Mouse (Mus musculus) forelimb bud, embryonic 11.5 days (tissue): ENCODE measurements around the gene Zfp963.

ENCODE experiments used
- DNase-seq: peaks from one replicate; pipeline ENCODE4 v3.0.0-alpha.2; 2012; ENCODE audit warnings: low read depth, low spot score

Gene Zfp963

DNA sequence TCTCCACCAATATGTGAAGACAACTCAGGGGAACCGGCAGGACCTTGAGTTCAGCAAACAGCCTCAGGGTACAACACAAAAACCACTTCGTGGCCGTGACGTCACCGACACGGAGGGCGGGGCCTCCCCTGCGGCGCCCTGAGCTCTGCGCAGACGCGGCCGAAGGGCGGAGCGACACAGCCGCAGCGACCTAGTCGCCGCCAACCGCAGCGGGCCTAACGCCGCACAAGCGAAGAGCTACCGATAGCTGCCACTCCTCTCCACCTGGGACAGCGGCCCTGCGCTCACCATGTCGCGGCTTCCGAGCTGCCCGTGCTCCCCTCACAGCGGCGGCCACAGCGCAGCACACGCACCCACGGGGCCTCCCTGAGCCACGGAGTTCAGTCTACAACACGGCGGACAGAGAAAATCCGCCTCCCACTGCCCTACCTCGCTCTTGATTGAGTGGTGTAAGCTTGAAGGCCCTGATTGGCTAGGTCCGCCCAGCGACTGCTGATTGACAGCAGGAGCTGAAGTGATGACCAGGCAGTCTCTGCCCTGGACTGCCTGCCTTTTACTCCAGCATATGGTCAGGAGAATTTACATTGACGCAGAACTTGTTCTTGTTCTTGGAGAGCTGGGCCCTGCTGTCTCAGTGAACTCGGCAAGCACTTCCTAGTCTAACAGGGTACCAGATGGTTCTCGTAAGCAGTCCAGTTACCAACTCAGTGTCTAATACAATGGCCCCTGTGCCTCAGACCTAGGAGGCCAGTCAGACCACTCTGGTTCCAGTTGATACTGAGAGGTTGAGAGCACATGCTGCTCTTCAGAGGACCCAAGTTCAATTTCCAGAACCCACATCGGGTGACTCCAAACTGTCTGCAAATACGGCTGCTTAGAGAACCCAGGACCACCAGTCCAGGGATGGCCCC, at the start of gene Zfp963:
Zfp963 (minus strand) TSS at position 427 of the 911 bp plus-strand sequence.
- DNase-seq = peak; percentile 95

DNA sequence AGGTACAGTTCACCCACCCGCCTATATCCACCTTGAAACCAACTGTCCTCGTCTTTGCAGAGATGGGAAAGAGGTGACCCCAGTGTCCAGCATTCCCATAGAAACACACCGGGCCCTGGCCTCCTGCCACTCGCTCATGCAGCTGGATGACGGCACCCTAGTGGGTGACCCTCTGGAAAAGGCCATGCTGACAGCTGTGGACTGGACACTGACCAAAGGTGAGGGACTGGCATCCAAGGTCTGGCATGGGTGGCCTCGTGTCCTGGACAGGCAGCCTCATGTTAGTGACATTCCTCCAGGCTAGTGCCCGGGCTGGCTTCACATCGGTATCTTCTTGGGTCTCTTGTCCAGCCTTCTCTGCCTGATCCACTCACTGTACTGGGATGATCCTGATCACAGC, 49.5 kb upstream of the Zfp963 start:
- DNase-seq = no peak

DNA sequence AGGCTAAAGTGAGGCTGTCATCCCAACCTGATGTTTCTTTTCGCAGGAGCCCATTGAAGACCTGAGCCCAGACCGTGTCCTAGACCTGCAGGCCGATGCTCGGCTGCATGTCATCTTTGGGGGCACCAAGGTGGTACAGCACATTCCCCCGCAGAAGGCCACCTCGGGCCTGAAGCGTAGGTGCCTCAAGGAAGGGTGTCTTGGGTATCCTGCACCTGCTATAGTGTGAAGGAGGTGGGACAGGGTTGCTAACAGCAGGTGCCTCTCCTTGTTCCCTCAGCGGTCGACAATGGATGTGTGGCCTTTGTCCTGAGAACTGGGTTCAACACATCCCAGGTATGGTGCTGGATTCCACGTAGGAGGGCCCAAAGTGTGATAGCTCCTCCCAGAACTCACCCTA, 47.9 kb upstream of the Zfp963 start:
- DNase-seq = no peak

DNA sequence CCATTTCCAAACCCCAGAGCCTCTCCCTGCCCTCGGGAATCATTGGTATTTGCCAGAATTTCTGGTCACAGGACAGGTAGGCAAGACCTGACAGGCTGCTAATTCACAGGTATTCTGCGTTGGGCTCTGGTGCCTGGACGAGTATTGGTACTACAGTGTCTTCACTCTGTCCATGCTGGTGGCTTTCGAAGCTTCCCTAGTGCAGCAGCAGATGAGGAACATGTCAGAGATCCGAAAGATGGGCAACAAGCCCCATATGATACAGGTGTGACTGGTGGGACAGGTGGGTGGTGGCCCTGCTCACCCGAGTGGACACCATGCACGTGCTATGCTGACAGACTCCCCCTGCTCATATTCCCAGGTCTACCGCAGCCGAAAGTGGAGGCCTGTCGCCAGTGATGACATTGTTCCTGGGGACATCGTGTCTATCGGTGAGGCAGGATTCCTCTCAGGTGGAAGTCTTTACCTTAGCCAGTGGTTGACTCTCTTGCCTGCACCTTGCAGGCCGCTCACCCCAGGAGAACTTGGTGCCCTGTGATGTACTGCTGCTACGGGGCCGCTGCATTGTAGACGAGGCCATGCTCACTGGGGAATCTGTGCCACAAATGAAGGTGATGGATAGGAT, 47.1 kb upstream of the Zfp963 start:
- DNase-seq = no peak

DNA sequence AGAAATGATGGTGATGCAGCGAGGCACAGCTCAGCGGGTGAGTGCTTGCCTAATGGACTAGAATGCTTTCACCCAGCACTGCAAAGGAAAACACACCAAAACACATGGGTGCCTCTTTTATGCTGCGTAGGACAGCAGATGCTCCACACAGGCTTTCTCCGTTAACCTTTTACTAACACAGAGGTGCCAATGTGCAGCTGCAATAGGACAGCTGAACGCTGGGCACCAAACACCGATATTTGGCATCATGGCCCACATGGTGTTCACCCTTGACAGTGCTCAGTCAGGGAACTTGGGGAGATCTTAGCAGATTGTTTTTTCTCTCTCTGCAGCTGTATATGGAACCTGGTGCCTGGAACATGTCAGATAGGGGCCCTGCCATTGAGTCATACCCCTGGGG, 45.1 kb upstream of the Zfp963 start:
- no peak for DNase-seq

DNA sequence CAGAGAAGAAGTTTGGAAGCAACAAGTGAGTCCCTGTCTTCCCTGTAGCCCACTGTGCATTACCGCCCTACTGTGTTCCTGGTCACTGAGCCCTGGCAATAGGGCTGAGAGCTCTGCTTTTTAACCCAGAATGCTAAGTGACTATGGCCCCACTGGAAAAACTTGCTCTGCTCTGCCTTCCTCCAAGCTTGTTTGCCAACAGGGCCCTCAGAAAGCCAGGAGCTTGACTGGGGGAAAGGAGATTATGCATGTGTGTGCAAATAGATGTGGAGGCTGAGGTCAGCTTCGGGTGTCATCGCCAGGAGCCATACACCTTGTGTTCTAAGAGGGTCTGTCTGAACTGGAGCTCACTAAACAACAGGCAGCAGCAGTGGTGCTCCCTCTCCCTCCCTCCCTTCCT, 44.3 kb upstream of the Zfp963 start:
- no peak for DNase-seq

DNA sequence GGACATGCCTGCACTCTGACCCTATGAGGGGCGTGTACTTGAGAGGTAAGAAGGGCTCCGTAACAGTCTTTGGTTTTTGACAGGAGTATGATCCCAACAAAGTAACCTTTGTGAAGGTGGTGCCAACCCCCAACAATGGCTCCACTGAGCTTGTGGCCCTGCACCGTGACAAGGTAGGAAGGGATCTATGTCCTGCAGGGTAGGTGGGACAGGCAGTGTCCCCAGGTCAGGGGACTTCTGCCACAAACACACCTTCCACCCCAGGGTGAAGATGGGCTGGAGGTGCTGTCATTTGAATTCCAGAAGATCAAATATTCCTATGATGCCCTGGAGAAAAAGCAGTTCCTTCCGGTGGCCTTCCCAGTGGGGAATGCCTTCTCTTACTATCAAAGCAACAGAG, 43.9 kb upstream of the Zfp963 start:
- DNase-seq = no peak

DNA sequence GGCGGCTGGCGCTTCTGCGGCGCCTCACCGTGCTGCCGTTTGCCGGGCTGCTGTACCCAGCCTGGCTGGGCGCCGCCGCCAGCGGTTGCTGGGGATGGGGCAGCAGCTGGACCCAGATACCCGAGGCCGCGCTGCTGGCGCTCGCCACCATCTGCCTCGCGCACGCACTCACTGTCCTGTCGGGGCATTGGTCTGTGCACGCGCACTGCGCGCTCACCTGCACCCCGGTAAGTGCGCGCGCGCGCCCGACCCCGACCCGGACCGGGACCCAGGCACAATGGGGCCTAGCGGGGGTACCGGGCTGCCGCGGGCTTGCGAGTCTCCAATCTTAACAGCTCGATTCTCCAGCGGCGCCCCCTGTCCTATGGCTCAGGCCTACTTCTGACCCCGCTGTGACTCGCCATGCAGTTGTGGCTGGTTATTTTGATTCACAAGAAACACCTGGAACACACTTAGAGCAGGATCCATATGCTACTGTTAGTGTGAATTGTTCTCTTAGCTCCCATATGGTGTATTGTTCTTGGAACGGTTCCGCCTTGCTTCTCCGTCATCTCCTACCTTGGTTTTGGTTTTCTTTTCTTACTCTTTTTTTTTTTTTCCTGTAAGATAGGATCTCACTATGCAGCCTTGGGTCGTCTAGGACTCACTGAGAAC, 41.8 kb upstream of the Zfp963 start:
- no peak for DNase-seq

DNA sequence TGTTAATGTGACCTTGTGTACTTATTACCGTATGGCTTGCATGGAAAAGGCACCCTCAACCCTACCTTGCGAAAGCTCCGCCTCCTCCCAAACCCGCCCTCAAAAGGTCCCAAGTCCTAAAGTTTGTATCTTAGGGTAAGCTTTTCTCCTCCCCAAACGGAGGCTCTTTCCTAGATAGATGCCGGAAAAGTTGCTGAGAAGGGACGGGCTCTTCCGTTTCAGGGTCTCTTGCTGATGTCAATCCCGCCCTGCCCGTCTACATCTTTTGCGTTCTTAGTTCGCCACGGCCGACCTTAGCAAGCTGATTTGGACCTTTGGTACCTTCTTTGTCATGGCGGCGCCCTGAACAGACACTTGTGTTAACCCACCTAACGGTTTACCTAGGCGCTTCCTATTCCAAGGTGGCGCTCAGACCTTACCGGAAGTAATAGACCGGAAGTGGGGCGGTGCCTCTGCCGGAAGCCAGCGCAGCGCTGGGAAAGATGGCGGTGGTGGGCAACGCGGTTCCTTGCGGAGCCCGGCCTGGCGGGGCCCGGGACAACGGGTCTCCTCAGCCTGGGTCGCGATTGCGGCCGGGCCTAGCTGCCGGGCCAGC, 41.1 kb upstream of the Zfp963 start, which contains the start of the genes Atp13a1 and Zfp866:
Atp13a1 (plus strand) TSS at position 391 of the 595 bp plus-strand sequence.
Zfp866 (minus strand) TSS at position 406 of the 595 bp plus-strand sequence.
- peak; percentile 89 for DNase-seq

DNA sequence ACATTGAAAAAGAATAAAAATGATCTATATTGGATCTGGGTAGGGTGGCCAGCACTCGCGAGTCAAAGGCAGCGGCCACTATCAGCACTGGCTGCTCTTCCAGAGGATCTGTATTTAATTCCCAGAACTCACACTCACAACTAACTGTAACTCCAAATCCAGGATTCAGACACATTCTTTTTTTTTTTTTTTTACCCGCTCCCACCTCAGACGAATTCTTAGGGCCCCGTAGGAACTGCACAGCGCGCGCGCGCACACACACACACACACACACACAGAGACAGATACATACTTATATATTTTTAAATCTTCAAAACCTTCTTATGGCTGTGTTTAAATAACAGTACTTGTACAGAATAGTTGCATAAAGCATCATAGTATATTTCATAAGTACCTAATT, 40.6 kb upstream of the Zfp963 start:
- DNase-seq = no peak

DNA sequence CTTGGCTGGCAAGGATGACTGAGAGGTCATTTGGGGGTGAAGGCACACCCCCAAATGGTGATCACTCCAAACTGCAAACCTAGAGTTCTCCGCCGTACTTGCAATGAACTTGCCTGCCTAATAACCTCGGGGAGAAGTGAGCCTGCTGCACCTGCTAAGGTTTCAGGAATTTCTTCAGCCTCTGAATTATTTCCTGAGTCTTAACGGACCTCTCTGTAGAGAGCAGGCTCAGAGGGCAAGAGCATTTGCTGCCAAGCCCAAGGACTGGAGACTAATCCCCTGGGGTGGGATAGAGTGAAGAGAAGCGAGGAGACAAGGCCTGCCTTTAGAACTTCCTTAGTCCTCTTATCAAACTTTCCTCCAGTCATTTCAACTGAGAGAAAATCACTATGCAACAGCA, 40.0 kb upstream of the Zfp963 start:
- DNase-seq = no peak

DNA sequence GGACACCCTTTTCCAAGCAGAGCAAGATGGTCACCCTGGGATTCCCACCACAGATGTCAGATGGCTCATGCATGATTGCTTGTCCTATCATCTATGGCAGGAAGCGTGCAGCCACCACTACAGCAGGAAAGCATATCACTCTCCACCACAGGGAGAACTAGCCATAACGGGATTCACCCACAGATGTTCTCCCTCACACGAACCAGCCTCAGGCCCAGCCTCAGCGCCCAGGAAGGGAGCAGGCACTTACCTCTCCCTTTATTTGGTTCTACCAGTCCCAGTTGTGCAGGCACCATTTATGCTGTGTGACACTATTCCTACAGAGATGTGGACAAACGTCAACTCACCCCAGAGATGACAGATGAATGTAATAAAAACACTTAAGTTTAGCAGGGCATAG, 39.3 kb upstream of the Zfp963 start:
- DNase-seq = no peak

DNA sequence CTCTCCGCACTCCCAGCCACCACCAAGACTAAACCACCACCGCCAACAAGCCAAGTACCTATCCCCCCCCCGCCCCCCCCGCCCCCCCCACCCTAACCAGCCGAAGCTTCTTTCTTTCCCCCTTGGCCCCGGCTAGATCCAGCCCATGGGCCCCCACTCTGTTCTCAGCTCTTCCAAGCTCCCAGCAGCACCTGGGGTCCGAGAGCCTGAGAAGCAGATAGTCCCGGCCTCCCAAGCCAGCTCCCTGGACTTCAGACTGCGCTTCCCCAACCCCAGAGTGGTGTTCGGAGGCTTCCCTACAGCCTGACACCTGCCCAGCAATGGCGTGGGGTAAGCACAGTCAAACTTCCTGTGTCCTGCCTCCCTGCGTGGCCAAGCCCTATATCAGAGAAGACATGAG, 27.3 kb upstream of the Zfp963 start:
- no peak for DNase-seq

DNA sequence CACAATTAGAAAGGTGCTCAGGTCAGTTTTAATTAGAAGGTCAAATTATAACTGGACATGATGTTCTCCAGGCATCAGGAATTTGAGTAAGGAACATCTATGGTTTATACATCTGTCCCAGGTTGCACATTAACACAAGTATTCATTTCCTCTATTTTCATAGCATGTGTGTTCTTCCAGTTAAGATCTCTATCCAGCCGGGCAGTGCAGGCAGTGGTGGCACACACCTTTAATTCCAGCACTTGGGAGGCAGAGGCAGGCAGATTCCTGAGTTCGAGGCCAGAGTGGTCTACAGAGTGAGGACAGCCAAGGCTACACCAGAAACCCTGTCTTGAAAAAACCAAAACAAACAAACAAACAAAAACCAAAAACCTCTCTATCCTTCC, 25.4 kb upstream of the Zfp963 start:
- DNase-seq = no peak

DNA sequence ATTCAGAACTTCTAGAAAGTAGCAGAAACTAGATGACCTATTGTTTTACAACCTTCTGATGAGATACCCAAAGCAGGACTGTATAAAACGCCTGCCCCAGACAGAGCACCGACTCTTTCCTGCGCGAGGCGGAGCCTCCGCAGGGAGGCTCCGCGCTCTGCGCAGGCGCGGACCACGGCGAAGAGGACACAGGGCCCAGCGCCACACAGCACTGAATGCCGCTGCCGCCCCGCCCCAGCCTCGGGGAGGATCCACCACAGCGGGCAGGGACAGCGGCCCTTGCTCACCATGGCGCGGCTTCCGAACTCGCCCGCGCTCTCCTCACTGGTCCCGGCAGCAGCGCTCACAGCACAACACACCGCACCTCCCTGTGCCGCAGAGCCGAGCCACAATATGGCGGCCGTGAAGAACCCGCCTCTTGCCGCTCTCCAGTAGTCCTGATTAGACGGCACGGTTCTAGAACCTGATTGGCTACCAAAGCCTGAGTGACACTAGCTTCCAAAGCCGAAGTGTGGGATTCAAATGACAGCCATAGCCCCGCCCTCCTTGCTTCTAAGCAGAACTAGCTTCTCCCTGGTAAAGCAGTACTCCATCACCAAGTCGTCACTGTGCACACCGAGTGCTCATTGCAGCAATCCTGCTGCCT, 24.9 kb upstream of the Zfp963 start, which contains the start of gene Gm20422:
Gm20422 (minus strand) TSS at position 384 of the 646 bp plus-strand sequence.
- DNase-seq = peak; percentile 97

DNA sequence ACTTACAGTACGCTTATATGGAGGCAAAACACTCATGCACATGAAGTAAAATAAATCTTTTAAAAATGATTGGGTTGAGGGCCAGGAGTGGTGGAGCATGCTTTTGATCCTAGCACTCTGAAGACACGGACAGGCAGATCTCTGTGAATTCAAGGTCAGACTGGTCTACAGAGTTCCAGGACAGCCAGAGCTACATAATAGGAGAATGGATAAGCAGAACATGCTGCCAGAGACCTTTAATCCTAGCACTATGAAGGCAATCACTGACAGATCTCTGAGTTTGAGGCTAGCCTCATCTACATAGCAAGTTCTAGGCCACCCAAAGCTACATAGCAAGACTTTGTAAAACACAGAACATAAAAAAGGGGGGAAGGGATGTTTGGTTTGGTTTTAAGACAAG, 22.3 kb upstream of the Zfp963 start:
- no peak for DNase-seq

DNA sequence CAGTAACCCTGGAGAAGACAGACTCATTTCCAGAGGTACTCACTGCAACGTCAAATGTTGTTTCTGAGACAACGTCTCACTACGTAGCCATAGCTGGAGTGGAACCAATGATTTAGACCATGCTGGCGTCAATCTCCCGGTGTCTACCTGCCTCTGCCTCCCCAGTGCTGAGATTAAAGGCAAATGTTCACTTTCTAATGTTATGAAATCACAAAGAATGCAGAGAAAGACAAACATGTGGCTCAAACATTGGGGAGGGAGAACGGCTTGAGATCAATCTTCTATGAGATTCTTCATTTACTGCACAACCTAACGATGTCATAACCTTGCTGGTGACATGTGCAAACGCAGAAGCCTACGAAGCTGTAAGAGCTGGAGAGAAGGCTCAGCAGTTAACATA, 21.5 kb upstream of the Zfp963 start:
- DNase-seq = no peak

DNA sequence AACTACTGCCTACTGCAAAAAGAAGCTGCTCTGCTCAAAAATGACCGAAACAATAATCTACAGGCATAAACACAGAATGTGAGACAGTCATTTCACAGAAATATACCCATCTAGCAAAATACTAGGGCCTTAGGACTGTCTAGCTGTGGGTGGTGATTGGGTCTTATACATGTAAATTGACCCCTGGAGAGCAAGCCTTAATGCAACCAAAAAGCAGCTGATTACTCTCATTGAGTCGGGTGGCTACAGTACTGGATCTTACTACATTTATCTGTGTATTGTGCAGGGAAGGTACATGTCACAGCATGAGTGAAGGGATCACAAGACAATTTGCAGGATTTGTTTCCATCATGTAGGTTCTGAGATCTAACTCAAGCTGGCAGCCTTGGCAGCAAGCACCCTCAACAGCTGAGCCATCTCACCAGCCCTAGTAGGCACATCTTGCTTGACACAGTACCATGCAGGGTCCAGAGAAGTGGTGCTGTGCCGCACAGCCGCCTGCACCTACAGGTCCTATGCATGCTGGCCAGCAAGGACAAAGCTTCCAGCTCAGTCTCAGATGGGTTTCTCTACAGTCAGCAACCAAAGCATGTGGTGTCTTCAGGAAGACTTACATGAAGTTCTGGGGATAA, 12.2 kb upstream of the Zfp963 start:
- DNase-seq = no peak

DNA sequence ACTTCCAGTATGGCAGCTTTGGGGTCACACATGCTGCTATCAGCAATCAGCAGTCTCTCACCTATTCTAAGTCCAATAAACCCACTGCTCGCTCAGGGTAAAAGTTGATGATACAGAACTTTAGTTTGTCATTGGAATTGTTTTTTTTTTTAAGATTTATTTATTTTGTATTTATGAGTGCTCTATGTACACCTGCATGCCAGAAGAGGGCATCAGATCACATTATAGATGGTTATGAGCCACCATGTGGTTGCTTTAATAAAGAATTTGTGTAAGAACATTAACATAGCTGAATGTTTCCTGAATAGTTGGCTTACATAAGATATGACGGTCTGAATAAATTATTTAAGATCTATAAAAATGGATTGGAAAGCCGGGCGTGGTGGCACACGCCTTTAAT, 8.5 kb upstream of the Zfp963 start:
- DNase-seq = no peak

DNA sequence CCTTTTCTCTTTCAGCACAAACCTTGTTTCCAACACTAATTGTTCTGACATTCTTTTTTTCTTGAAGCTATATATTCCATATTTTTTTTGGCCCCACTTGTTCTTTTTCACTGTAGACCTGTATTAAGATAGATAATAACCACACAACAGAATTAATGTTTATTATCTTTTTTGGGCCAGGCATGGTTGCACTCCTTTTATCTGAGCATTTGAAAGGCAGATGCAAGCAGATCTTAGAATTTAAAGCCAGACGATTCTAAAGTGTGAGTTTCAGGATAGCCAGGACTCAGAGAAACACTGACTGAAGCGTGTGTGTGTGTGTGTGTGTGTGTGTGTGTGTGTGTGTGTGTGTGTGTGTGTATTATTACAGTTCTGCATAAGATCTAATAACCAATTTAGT, 2.7 kb upstream of the Zfp963 start:
- DNase-seq = no peak

DNA sequence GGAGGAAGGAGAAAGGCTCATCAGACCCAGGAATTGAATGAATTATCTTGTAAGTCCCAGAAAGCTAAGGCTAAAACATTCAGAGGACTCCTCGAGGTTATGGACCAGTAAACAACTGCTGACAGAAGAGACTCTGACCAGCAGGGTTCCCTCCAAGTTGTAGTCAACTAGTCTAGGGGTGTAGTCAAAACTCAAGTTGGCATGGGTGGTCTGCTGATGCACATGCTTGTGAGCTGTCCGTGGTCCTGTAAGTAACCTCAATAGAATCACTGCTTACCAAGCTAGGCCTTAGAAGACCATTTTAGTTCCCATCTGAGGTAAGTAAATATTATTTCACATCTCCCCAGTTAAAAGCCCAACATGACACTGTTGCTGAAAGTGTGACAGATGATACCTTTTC, 8.5 kb downstream of the Zfp963 start:
- DNase-seq = peak; percentile 11
